Mouse (Mus musculus) hindbrain, embryonic 10.5 days (tissue): ENCODE results near the gene Agrp. TPM values are rescaled to one million over a fixed set of nuclear protein-coding genes. Genes with fewer than 3 reads are reported as not detected.
"Not testable (repeated sequence)": the region's sequence is repeated elsewhere in the genome, so short reads cannot be mapped to it uniquely, and the experiment has no call there.

ENCODE experiments used
- DNase-seq: peaks from one replicate; pipeline ENCODE4 v3.0.0-alpha.2; 2017; ENCODE audit warnings: low spot score
- H3K27ac ChIP-seq: fragments of 300-500 bp; sonication (generic); 2 replicates; pipeline ENCODE4 v1.5.1; 2016; ENCODE audit warnings: mild to moderate bottlenecking, moderate library complexity
- H3K27me3 ChIP-seq: fragments of 300-500 bp; sonication (generic); 2 replicates; pipeline ENCODE4 v1.6.1; 2016; ENCODE audit warnings: mild to moderate bottlenecking; ENCODE audit not compliant: poor library complexity, insufficient read depth, severe bottlenecking
- H3K36me3 ChIP-seq: fragments of 300-500 bp; sonication (generic); 2 replicates; pipeline ENCODE4 v1.6.1; 2016; ENCODE audit warnings: mild to moderate bottlenecking, moderate library complexity
- H3K4me1 ChIP-seq: fragments of 300-500 bp; sonication (generic); replicated peaks from 2 replicates; pipeline ENCODE4 v1.6.1; 2016; ENCODE audit warnings: mild to moderate bottlenecking
- H3K4me3 ChIP-seq: fragments of 300-500 bp; sonication (generic); 2 replicates; pipeline ENCODE4 v1.5.1; 2016; ENCODE audit warnings: mild to moderate bottlenecking, moderate library complexity
- H3K9me3 ChIP-seq: fragments of 300-500 bp; sonication (generic); 2 replicates; pipeline ENCODE4 v1.6.1; 2016; ENCODE audit warnings: mild to moderate bottlenecking, moderate library complexity
- WGBS: fragments of 180-500 bp; shearing (Covaris S2); methylation state at CpG from one replicate; pipeline ENCODE4 v1.1.7; 2016; 5-methylcytosine and 5-hydroxymethylcytosine counted together
- polyA plus RNA-seq: library from polyadenylated mRNA; unstranded; fragments of >200 nt; fragmentation: Nextera tagmentation; extraction: Ambion mirVana; gene quantifications from 2 replicates; pipeline ENCODE4 v1.2.1, GENCODE M21; 2016

Agrp gene
- polyA plus RNA-seq, 1 experiment from 2014 or later: 0.73 TPM

DNA sequence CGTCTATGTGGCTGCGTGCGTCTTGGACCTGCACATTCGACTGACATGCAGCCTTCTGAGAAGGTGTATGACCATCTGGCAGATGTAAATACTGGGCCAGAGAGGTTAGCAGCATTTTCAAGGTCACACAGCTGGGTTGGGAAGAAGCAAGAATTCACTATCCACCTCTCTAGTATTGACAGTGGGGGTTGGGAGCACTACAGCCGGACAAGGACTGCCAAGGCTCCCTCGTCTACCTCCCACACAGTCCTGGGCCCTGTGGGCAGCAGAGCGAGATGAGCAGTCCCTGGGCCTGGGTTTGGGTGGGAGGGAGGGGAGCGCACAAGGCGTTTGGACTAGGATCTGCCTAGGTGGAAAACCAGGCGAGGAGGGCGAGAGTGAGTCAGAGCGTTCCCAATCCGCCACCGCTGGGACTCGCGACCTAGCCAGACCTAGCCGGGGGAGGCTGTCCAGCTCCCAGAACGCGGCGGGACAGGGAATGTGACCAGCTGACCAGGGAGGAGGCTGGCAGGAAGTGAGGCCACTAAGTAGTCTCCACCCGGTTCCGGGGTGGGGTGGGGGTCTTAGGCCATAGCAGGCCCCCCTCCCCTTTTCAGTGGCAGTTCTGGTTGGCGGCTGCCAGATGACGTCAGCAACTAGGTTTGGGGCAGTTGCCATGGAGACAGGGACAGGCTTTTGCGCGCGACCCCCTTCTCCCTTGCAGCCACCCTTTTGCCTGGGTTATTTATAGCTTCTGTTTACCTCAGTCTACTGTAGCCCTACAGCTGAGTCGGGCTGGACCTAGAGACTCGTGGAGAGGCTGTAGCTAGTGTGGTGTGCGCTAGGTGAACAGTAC lies 30.8 kb downstream of the Agrp start:
- DNase-seq: peak; percentile 88
- 2% methylated on average over 30 of the region's 30 CpGs for WGBS
- Histone ChIP-seq H3K27me3 (peaks cover 16% of the 10 kb centered on the region), H3K27ac (peak overlapping the region; percentile 93), H3K4me3 (peak overlapping the region; percentile 89), H3K4me1 (peaks cover 36% of the 10 kb centered on the region), H3K9me3 (no peaks in the 10 kb centered on the region), H3K36me3 (peaks cover 7% of the 10 kb centered on the region; the same call in 1 of the 2 replicates)

DNA sequence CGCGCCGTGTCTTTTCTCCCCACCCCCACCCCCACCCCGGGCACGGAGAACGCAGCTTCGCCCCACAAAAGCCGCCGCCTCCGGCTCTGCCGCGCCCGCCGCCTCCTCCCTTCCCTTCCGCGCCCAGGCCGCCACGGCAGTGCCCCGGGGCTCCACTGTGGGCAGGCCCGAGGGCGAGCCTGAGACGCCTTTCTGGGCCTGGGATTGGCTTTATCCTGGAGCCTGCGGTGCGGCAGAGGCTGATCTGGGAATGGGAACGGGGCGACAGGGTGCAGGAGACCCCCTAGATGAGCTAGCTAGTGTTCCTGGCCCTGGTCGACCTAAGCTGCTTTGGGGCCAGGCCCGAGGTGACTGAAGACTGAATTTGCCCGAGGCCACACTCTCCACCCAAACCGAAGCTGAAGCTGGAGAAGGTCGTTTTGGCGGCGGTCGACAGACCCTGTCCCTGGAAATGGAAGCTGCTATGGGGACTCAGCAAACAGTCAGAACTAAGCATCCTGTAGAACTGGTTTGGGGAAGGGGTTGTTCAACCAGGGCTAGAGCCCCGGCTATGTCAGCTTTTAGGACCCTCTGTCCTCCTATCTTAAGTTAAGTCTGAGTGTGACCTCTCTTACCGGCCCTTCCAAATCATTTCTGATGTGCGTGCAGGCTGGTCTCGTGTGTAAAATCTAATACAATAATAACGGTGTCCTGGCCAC lies 31.6 kb downstream of the Agrp start:
- peak overlapping the region; percentile 93 for H3K27ac ChIP-seq
- peaks cover 36% of the 10 kb centered on the region for H3K4me1 ChIP-seq
- WGBS: 2% methylated on average over 39 of the region's 39 CpGs
- H3K4me3 ChIP-seq: peak overlapping the region; percentile 89
- no peaks in the 10 kb centered on the region for H3K9me3 ChIP-seq
- H3K27me3 ChIP-seq: peaks cover 12% of the 10 kb centered on the region
- peaks cover 5% of the 10 kb centered on the region; the same call in 1 of the 2 replicates for H3K36me3 ChIP-seq
- DNase-seq: peak; percentile 55

- Histone ChIP-seq H3K9me3 (no peaks in the 10 kb centered on the region), H3K36me3 (no peaks in the 10 kb centered on the region), H3K27me3 (peaks cover 12% of the 10 kb centered on the region), H3K4me1 (peaks cover 36% of the 10 kb centered on the region), H3K4me3 (peak within 1 kb of the TSS; percentile 89), H3K27ac (peak within 1 kb of the TSS; percentile 93)
- DNase-seq: peak; percentile 87
- WGBS: under 1% methylated on average over 41 of the region's 42 CpGs
Measured at GRCm38 (mm10) chr8:105604804-105605381, 32.3 kb downstream of the Agrp start, which contains the start of gene Ripor1. Gene Ripor1 (plus strand): TSS chr8:105605255.

GRCm38 (mm10) chr8:105602540-105602939 lies 34.7 kb downstream of the Agrp start:
- H3K9me3 ChIP-seq, H3K36me3 ChIP-seq, H3K4me3 ChIP-seq, H3K27ac ChIP-seq, DNase-seq: not testable (repeated sequence)
- Histone ChIP-seq H3K4me1 (peaks cover 32% of the 10 kb centered on the region), H3K27me3 (peaks cover 15% of the 10 kb centered on the region)
- 80% methylated on average over 3 of the region's 3 CpGs for WGBS

GRCm38 (mm10) chr8:105601301-105601700 lies 35.9 kb downstream of the Agrp start:
- H3K27ac ChIP-seq: no peak overlapping the region
- WGBS: 76% methylated on average over 5 of the region's 5 CpGs
- peaks cover 25% of the 10 kb centered on the region for H3K4me1 ChIP-seq
- no peak overlapping the region for H3K4me3 ChIP-seq
- H3K27me3 ChIP-seq: peaks cover 15% of the 10 kb centered on the region
- no peaks in the 10 kb centered on the region for H3K36me3 ChIP-seq
- no peaks in the 10 kb centered on the region for H3K9me3 ChIP-seq
- no peak for DNase-seq

DNA sequence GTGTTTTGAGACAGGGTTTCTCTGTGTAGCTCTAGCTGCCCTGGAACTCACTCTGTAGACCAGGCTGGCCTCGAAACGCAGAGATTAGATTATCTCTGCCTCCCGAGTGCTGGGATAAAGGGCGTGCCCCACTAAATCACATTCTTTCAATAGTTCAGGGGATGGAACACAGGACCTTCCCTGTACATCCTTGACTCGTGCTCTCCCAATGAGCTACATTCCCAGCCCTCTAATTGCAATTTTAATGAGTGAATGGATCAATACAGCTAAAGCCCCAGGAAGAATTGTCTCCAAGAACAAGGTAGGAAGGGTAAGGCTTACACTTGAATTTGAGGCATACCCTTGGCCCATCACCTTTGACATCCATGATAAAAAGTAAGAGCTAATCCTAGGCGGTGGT lies 38.4 kb downstream of the Agrp start:
- no peak overlapping the region for H3K27ac ChIP-seq
- peaks cover 13% of the 10 kb centered on the region for H3K4me1 ChIP-seq
- DNase-seq: no peak
- peaks cover 29% of the 10 kb centered on the region for H3K27me3 ChIP-seq
- H3K9me3 ChIP-seq: no peaks in the 10 kb centered on the region
- no peaks in the 10 kb centered on the region for H3K36me3 ChIP-seq
- no peak overlapping the region for H3K4me3 ChIP-seq
- WGBS: 83% methylated on average over 6 of the region's 6 CpGs

GRCm38 (mm10) chr8:105596362-105597034 lies 40.7 kb downstream of the Agrp start:
- peaks cover 24% of the 10 kb centered on the region for H3K27me3 ChIP-seq
- H3K36me3 ChIP-seq: no peaks in the 10 kb centered on the region
- peak overlapping the region; percentile 34 for H3K4me3 ChIP-seq
- H3K27ac ChIP-seq: 0 out of 2 replicates have a peak overlapping the region, but pooled peaks have one; percentile 17
- peaks cover 16% of the 10 kb centered on the region for H3K4me1 ChIP-seq
- DNase-seq: peak; percentile 68
- H3K9me3 ChIP-seq: no peaks in the 10 kb centered on the region
- 6% methylated on average over 14 of the region's 14 CpGs for WGBS

- 83% methylated on average over 18 of the region's 18 CpGs for WGBS
- DNase-seq: no peak
- Histone ChIP-seq H3K36me3 (no peaks in the 10 kb centered on the region), H3K27ac (0 out of 2 replicates have a peak overlapping the region, but pooled peaks have one; percentile 8), H3K4me3 (no peak overlapping the region), H3K9me3 (no peaks in the 10 kb centered on the region), H3K4me1 (peaks cover 16% of the 10 kb centered on the region), H3K27me3 (peaks cover 21% of the 10 kb centered on the region)
Measured at GRCm38 (mm10) chr8:105594451-105595242, 42.5 kb downstream of the Agrp start.

DNA sequence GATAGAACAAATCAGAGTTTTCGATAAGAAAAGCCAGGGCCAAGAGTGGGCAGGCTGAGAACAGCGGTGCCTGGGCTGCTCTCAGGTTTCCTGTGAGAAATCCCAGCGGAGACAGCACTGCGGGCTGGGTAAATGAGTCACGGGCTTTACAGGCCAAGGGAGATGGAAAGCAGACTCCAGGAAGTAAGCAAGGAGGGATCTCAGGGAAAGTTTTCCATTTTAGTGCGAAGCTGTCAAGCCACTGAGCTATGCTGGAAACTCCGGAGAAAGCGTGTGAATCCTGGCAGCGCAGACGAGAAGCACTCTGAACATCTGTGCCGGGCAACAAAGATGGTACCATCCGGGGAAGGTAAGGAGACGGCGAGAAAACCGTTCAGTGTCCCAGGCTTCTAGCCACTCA lies 43.3 kb downstream of the Agrp start:
- Histone ChIP-seq H3K36me3 (no peaks in the 10 kb centered on the region), H3K9me3 (no peaks in the 10 kb centered on the region), H3K27me3 (peaks cover 20% of the 10 kb centered on the region), H3K4me1 (peaks cover 16% of the 10 kb centered on the region), H3K4me3 (0 out of 2 replicates have a peak overlapping the region, but pooled peaks have one; percentile 3), H3K27ac (no peak overlapping the region)
- DNase-seq: peak; percentile 36
- 32% methylated on average over 15 of the region's 15 CpGs for WGBS

GRCm38 (mm10) chr8:105592431-105592830 lies 44.8 kb downstream of the Agrp start:
- no peak for DNase-seq
- Histone ChIP-seq H3K36me3 (no peaks in the 10 kb centered on the region), H3K4me3 (no peak overlapping the region), H3K4me1 (peaks cover 16% of the 10 kb centered on the region), H3K27me3 (peaks cover 20% of the 10 kb centered on the region), H3K9me3 (no peaks in the 10 kb centered on the region), H3K27ac (no peak overlapping the region)
- 81% methylated on average over 2 of the region's 2 CpGs for WGBS

- 72% methylated on average over 3 of the region's 3 CpGs for WGBS
- no peaks in the 10 kb centered on the region for H3K36me3 ChIP-seq
- no peak overlapping the region for H3K4me3 ChIP-seq
- DNase-seq: no peak
- no peaks in the 10 kb centered on the region for H3K4me1 ChIP-seq
- no peaks in the 10 kb centered on the region for H3K27me3 ChIP-seq
- no peak overlapping the region for H3K27ac ChIP-seq
- H3K9me3 ChIP-seq: no peaks in the 10 kb centered on the region
Measured at GRCm38 (mm10) chr8:105579719-105580118, 57.5 kb downstream of the Agrp start.

GRCm38 (mm10) chr8:105575538-105575937 lies 61.7 kb downstream of the Agrp start:
- DNase-seq: no peak
- no peaks in the 10 kb centered on the region for H3K36me3 ChIP-seq
- H3K4me1 ChIP-seq: no peaks in the 10 kb centered on the region
- no peak overlapping the region for H3K4me3 ChIP-seq
- H3K27me3 ChIP-seq: no peaks in the 10 kb centered on the region
- H3K9me3 ChIP-seq: no peaks in the 10 kb centered on the region
- no peak overlapping the region for H3K27ac ChIP-seq
- WGBS: 79% methylated on average over 3 of the region's 3 CpGs
